Mouse (Mus musculus) right cerebral cortex, postnatal 25 days (tissue): ENCODE data around the gene Olfr606.
"Not testable (repeated sequence)": the region's sequence is repeated elsewhere in the genome, so short reads cannot be mapped to it uniquely, and the experiment has no call there.

Experiments
- DNase-seq: peaks from one replicate; pipeline ENCODE4 v3.0.0; 2022

The Olfr606 gene

GRCm38 (mm10) chr7:103448746-103449145 is at the start of gene Olfr606:
Gene Olfr606 (plus strand): TSS chr7:103449046.
- no peak for DNase-seq

DNA sequence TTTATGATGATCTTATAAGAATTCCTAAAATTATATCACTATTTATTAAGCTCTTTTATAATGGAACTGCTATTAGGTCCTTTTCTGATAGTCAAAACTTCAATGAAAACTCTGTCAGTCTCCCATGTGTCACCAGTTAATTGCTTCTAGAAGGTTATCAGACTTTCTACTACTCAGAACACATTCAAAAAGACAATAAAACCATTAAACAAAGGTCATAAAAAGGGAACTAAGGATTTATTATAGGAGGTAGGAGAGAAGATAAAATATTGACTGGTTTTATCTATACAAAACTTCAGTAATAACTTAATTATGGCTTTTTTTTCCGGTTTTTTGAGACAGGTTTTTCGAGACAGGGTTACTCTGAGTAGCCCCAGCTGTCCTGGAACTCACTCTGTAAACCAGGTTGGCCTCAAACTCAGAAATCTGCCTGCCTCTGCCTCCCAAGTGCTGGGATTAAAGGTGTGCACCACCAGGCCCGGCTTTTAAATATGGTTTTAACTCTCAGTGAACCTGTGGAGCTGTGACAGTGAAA is 42.3 kb upstream of the Olfr606 start:
- DNase-seq, result not testable (repeated sequence)

GRCm38 (mm10) chr7:103414772-103415171 is 34.1 kb upstream of the Olfr606 start, which contains the start of gene Usp17lc:
Gene Usp17lc (plus strand): TSS chr7:103415072.
- not testable (repeated sequence) for DNase-seq

DNA sequence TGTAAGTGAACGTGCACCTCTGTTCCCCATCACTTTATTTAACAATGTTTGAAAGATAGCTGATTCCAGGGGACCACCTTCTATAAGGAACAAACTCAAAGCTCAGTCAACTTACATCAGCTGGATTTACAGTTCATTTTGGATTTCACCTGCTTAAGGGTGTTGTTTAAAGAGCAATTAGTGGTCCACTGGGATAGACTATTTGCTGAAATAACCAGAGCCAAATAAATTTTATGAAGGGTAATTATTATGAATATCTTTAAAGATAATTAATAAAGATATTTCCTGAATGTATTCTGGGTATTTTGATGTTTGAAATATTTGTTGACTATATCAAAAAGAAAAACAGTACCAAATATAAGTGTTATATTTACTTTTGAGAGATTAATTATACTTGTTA is 3.5 kb upstream of the Olfr606 start, which contains the start of gene Olfr605:
TSS of gene Olfr605 (minus strand) at position 101 of the 400 bp plus-strand sequence.
- no peak for DNase-seq

GRCm38 (mm10) chr7:103460590-103460989 is 11.7 kb downstream of the Olfr606 start:
- DNase-seq, result no peak

GRCm38 (mm10) chr7:103469577-103469976 is 20.7 kb downstream of the Olfr606 start, which contains the start of gene Olfr608:
Gene Olfr608 (plus strand): TSS chr7:103469877.
- no peak for DNase-seq

- DNase-seq, result not testable (repeated sequence)
Measured at GRCm38 (mm10) chr7:103477106-103477505, 28.3 kb downstream of the Olfr606 start.

- no peak for DNase-seq
Measured at GRCm38 (mm10) chr7:103497962-103498361, 49.1 kb downstream of the Olfr606 start, which contains the start of gene Olfr609. Gene Olfr609 (minus strand): TSS chr7:103498062.
